Mouse (Mus musculus) kidney, adult 8-10 months (tissue): ENCODE measurements around the gene Prkca.
"Not testable (repeated sequence)": the region's sequence is repeated elsewhere in the genome, so short reads cannot be mapped to it uniquely, and the experiment has no call there.

Source experiments
- DNase-seq, 2 experiments: peaks; one replicate each; pipeline ENCODE4 v3.0.0; 2022

The Prkca gene

GRCm38 (mm10) chr11:108094796-108095195 lies 248.9 kb downstream of the Prkca start:
- no peak for DNase-seq

GRCm38 (mm10) chr11:108093248-108093647 lies 250.5 kb downstream of the Prkca start:
- no peak for DNase-seq

GRCm38 (mm10) chr11:108091238-108091637 lies 252.5 kb downstream of the Prkca start:
- DNase-seq = no peak

- no peak for DNase-seq
Observed at GRCm38 (mm10) chr11:108090706-108091105, 253.0 kb downstream of the Prkca start.

- no peak for DNase-seq
Observed at GRCm38 (mm10) chr11:108088063-108088462, 255.7 kb downstream of the Prkca start.

GRCm38 (mm10) chr11:108087105-108087700 lies 256.5 kb downstream of the Prkca start:
- DNase-seq = not testable (repeated sequence)

- DNase-seq = no peak
Observed at GRCm38 (mm10) chr11:108082673-108083072, 261.1 kb downstream of the Prkca start.

- DNase-seq = no peak
Observed at GRCm38 (mm10) chr11:108079946-108080650, 263.6 kb downstream of the Prkca start.

- DNase-seq = no peak
Observed at GRCm38 (mm10) chr11:108079454-108079853, 264.3 kb downstream of the Prkca start.

- DNase-seq = no peak
Observed at GRCm38 (mm10) chr11:108077514-108077913, 266.2 kb downstream of the Prkca start.

- DNase-seq = no peak
Observed at GRCm38 (mm10) chr11:108072606-108073243, 271.0 kb downstream of the Prkca start.

- DNase-seq = no peak
Observed at GRCm38 (mm10) chr11:108071230-108071629, 272.5 kb downstream of the Prkca start.

GRCm38 (mm10) chr11:108070038-108070437 lies 273.7 kb downstream of the Prkca start:
- no peak for DNase-seq

- DNase-seq = no peak
Observed at GRCm38 (mm10) chr11:108068430-108068829, 275.3 kb downstream of the Prkca start.

- no peak for DNase-seq
Observed at GRCm38 (mm10) chr11:108067161-108067560, 276.6 kb downstream of the Prkca start.

GRCm38 (mm10) chr11:108064401-108064800 lies 279.3 kb downstream of the Prkca start:
- DNase-seq = no peak

- DNase-seq = no peak
Observed at GRCm38 (mm10) chr11:108063096-108063495, 280.6 kb downstream of the Prkca start.

GRCm38 (mm10) chr11:108061571-108062479 lies 281.9 kb downstream of the Prkca start:
- DNase-seq = no peak

- DNase-seq = no peak
Observed at GRCm38 (mm10) chr11:108057138-108057537, 286.6 kb downstream of the Prkca start.

- no peak for DNase-seq
Observed at GRCm38 (mm10) chr11:108054647-108055046, 289.1 kb downstream of the Prkca start.

GRCm38 (mm10) chr11:108053746-108054145 lies 290.0 kb downstream of the Prkca start:
- DNase-seq = no peak

GRCm38 (mm10) chr11:108041669-108042068 lies 302.1 kb downstream of the Prkca start:
- no peak for DNase-seq

GRCm38 (mm10) chr11:108040823-108041222 lies 302.9 kb downstream of the Prkca start:
- DNase-seq = no peak
